Mouse (Mus musculus): ENCODE data around the gene Dolpp1. TPM values are rescaled to one million over a fixed set of nuclear protein-coding genes. Genes with fewer than 3 reads are reported as not detected.

Gene Dolpp1
- total and polyA plus RNA-seq, 2 experiments from 2014 or later: 56.6 to 96.2 TPM

- DNase-seq (ENCODE audit: low spot score) (no peak), ATAC-seq (ENCODE audit: low FRiP score) (no peak)
- Histone ChIP-seq H3K9ac (replicated peaks; ENCODE audit: low read length, poor library complexity, severe bottlenecking) (no peak overlapping the region), H3K27ac (ENCODE audit: low read depth, low read length) (no peak overlapping the region), H3K4me1 (ENCODE audit: insufficient read depth, low read length) (no peaks in the 10 kb centered on the region), H3K9me3 (ENCODE audit: low read length) (no peaks in the 10 kb centered on the region), H3K27me3 (ENCODE audit: insufficient read depth, low read length) (no peaks in the 10 kb centered on the region), H3K4me3 (ENCODE audit: low read depth, low read length) (no peak overlapping the region), H3K36me3 (ENCODE audit: insufficient read depth, low read length) (peaks cover 66% of the 10 kb centered on the region), H3K4me2 (ENCODE audit: low read depth, low read length, poor library complexity, severe bottlenecking) (no peak overlapping the region)
- TF ChIP-seq CTCF (IDR thresholded peaks at IDR 0.05): no peak
- WGBS: 95% methylated on average over 4 of the region's 4 CpGs
Observed at GRCm38 (mm10) chr2:30381377-30381725, 10.7 kb upstream of the Dolpp1 start.

- ATAC-seq (ENCODE audit: low FRiP score): no peak
- Histone ChIP-seq H3K4me1 (ENCODE audit: insufficient read depth, low read length) (no peaks in the 10 kb centered on the region), H3K9me3 (ENCODE audit: low read length) (no peaks in the 10 kb centered on the region), H3K36me3 (ENCODE audit: insufficient read depth, low read length) (peaks cover 44% of the 10 kb centered on the region), H3K4me3 (ENCODE audit: low read depth, low read length) (no peak overlapping the region), H3K9ac (replicated peaks; ENCODE audit: low read length, poor library complexity, severe bottlenecking) (no peak overlapping the region), H3K27me3 (ENCODE audit: insufficient read depth, low read length) (no peaks in the 10 kb centered on the region), H3K27ac (ENCODE audit: low read depth, low read length) (no peak overlapping the region), H3K4me2 (ENCODE audit: low read depth, low read length, poor library complexity, severe bottlenecking) (no peak overlapping the region)
- no peak for DNase-seq (ENCODE audit: low spot score)
- 84% methylated on average over 5 of the region's 5 CpGs for WGBS
- no peak for TF ChIP-seq CTCF (IDR thresholded peaks at IDR 0.05)
Observed at GRCm38 (mm10) chr2:30384814-30385213, 7.2 kb upstream of the Dolpp1 start.

GRCm38 (mm10) chr2:30385591-30385990 lies 6.5 kb upstream of the Dolpp1 start:
- no peaks in the 10 kb centered on the region for H3K4me1 ChIP-seq (ENCODE audit: insufficient read depth, low read length)
- no peak overlapping the region for H3K4me2 ChIP-seq (ENCODE audit: low read depth, low read length, poor library complexity, severe bottlenecking)
- H3K4me3 ChIP-seq (ENCODE audit: low read depth, low read length): no peak overlapping the region
- DNase-seq (ENCODE audit: low spot score): no peak
- no peaks in the 10 kb centered on the region for H3K27me3 ChIP-seq (ENCODE audit: insufficient read depth, low read length)
- 89% methylated on average over 4 of the region's 4 CpGs for WGBS
- H3K36me3 ChIP-seq (ENCODE audit: insufficient read depth, low read length): peaks cover 38% of the 10 kb centered on the region
- ATAC-seq (ENCODE audit: low FRiP score): no peak
- no peak overlapping the region for H3K27ac ChIP-seq (ENCODE audit: low read depth, low read length)
- TF ChIP-seq CTCF (IDR thresholded peaks at IDR 0.05): no peak
- no peaks in the 10 kb centered on the region for H3K9me3 ChIP-seq (ENCODE audit: low read length)
- no peak overlapping the region for H3K9ac ChIP-seq (replicated peaks; ENCODE audit: low read length, poor library complexity, severe bottlenecking)

- Histone ChIP-seq H3K4me3 (ENCODE audit: low read depth, low read length) (no peak overlapping the region), H3K36me3 (ENCODE audit: insufficient read depth, low read length) (peaks cover 25% of the 10 kb centered on the region), H3K27me3 (ENCODE audit: insufficient read depth, low read length) (no peaks in the 10 kb centered on the region), H3K4me2 (ENCODE audit: low read depth, low read length, poor library complexity, severe bottlenecking) (no peak overlapping the region), H3K9ac (replicated peaks; ENCODE audit: low read length, poor library complexity, severe bottlenecking) (no peak overlapping the region), H3K4me1 (ENCODE audit: insufficient read depth, low read length) (no peaks in the 10 kb centered on the region), H3K9me3 (ENCODE audit: low read length) (no peaks in the 10 kb centered on the region), H3K27ac (ENCODE audit: low read depth, low read length) (no peak overlapping the region)
- ATAC-seq (ENCODE audit: low FRiP score) (no peak), DNase-seq (ENCODE audit: low spot score) (no peak)
- 90% methylated on average over 9 of the region's 9 CpGs for WGBS
- TF ChIP-seq CTCF (IDR thresholded peaks at IDR 0.05): no peak
Observed at GRCm38 (mm10) chr2:30386913-30387312, 5.1 kb upstream of the Dolpp1 start.

- peak; percentile 42 for TF ChIP-seq CTCF (IDR thresholded peaks at IDR 0.05)
- DNase-seq (ENCODE audit: low spot score) (no peak), ATAC-seq (ENCODE audit: low FRiP score) (no peak)
- WGBS: 91% methylated on average over 2 of the region's 2 CpGs
- H3K9ac ChIP-seq (replicated peaks; ENCODE audit: low read length, poor library complexity, severe bottlenecking): no peak overlapping the region
- no peaks in the 10 kb centered on the region for H3K9me3 ChIP-seq (ENCODE audit: low read length)
- H3K4me1 ChIP-seq (ENCODE audit: insufficient read depth, low read length): peaks cover 10% of the 10 kb centered on the region
- H3K27ac ChIP-seq (ENCODE audit: low read depth, low read length): no peak overlapping the region
- H3K36me3 ChIP-seq (ENCODE audit: insufficient read depth, low read length): 0 out of 2 replicates have a peak, but pooled peaks cover 6% of the 10 kb centered on the region
- H3K4me2 ChIP-seq (ENCODE audit: low read depth, low read length, poor library complexity, severe bottlenecking): no peak overlapping the region
- no peaks in the 10 kb centered on the region for H3K27me3 ChIP-seq (ENCODE audit: insufficient read depth, low read length)
- H3K4me3 ChIP-seq (ENCODE audit: low read depth, low read length): no peak overlapping the region
Observed at GRCm38 (mm10) chr2:30389000-30389399, 3.1 kb upstream of the Dolpp1 start.

GRCm38 (mm10) chr2:30392577-30393369 lies 719 bp downstream of the Dolpp1 start:
- Histone ChIP-seq H3K9me3 (ENCODE audit: low read length) (no peaks in the 10 kb centered on the region), H3K36me3 (ENCODE audit: insufficient read depth, low read length) (peaks cover 24% of the 10 kb centered on the region), H3K4me2 (ENCODE audit: low read depth, low read length, poor library complexity, severe bottlenecking) (peak overlapping the region; percentile 82), H3K4me1 (ENCODE audit: insufficient read depth, low read length) (peaks cover 13% of the 10 kb centered on the region), H3K9ac (replicated peaks; ENCODE audit: low read length, poor library complexity, severe bottlenecking) (peak overlapping the region; percentile 73), H3K4me3 (ENCODE audit: low read depth, low read length) (peak overlapping the region; percentile 62), H3K27me3 (ENCODE audit: insufficient read depth, low read length) (no peaks in the 10 kb centered on the region), H3K27ac (ENCODE audit: low read depth, low read length) (peak overlapping the region; percentile 93)
- ATAC-seq (ENCODE audit: low FRiP score) (peak; percentile 83), DNase-seq (ENCODE audit: low spot score) (peak; percentile 90)
- under 1% methylated on average over 45 of the region's 54 CpGs for WGBS
- TF ChIP-seq CTCF (IDR thresholded peaks at IDR 0.05): no peak

All from midbrain, postnatal 0 days (tissue).